Mouse (Mus musculus): ENCODE results near the gene Timm13. TPM values are rescaled to one million over a fixed set of nuclear protein-coding genes. Genes with fewer than 3 reads are reported as not detected.
A peak's percentile ranks its signal among the peaks of the same experiment; 100 is the strongest.

Timm13 gene
- polyA plus RNA-seq, 1 experiment from 2014 or later = 398 TPM

GRCm38 (mm10) chr10:80935241-80935640 lies 34.5 kb upstream of the Timm13 start:
- no peak for ATAC-seq
- no peak overlapping the region; the same call in 1 of the 2 replicates for H3K4me2 ChIP-seq (ENCODE audit: low read length)
- 22% methylated on average over 3 of the region's 3 CpGs for WGBS
- no peaks in the 10 kb centered on the region for H3K9me3 ChIP-seq (replicated peaks; ENCODE audit: control insufficient read depth, low read length)
- H3K27me3 ChIP-seq (replicated peaks; ENCODE audit: control insufficient read depth, insufficient read depth, low read length) = peaks cover 49% of the 10 kb centered on the region
- no peak for DNase-seq (ENCODE audit: low spot score)
- H3K27ac ChIP-seq (ENCODE audit: low read depth, low read length) = no peak overlapping the region
- H3K4me3 ChIP-seq (ENCODE audit: low read depth, low read length) = no peak overlapping the region
- no peak overlapping the region for H3K9ac ChIP-seq (ENCODE audit: low read length)
- peaks cover 54% of the 10 kb centered on the region for H3K4me1 ChIP-seq (ENCODE audit: control insufficient read depth, insufficient read depth, low read length)
- no peaks in the 10 kb centered on the region for H3K36me3 ChIP-seq (ENCODE audit: control insufficient read depth, insufficient read depth, low read length)

- peaks cover 60% of the 10 kb centered on the region for H3K4me1 ChIP-seq (ENCODE audit: control insufficient read depth, insufficient read depth, low read length)
- 36% methylated on average over 14 of the region's 14 CpGs for WGBS
- no peaks in the 10 kb centered on the region for H3K9me3 ChIP-seq (replicated peaks; ENCODE audit: control insufficient read depth, low read length)
- H3K27me3 ChIP-seq (replicated peaks; ENCODE audit: control insufficient read depth, insufficient read depth, low read length) = peaks cover 49% of the 10 kb centered on the region
- no peaks in the 10 kb centered on the region for H3K36me3 ChIP-seq (ENCODE audit: control insufficient read depth, insufficient read depth, low read length)
- no peak overlapping the region for H3K9ac ChIP-seq (ENCODE audit: low read length)
- H3K4me2 ChIP-seq (ENCODE audit: low read length) = no peak overlapping the region
- no peak overlapping the region for H3K27ac ChIP-seq (ENCODE audit: low read depth, low read length)
- H3K4me3 ChIP-seq (ENCODE audit: low read depth, low read length) = no peak overlapping the region
- ATAC-seq = no peak
- no peak for DNase-seq (ENCODE audit: low spot score)
Observed at GRCm38 (mm10) chr10:80934136-80934985, 33.6 kb upstream of the Timm13 start.

- 4% methylated on average over 21 of the region's 21 CpGs for WGBS
- peaks cover 58% of the 10 kb centered on the region for H3K4me1 ChIP-seq (ENCODE audit: control insufficient read depth, insufficient read depth, low read length)
- no peaks in the 10 kb centered on the region for H3K9me3 ChIP-seq (replicated peaks; ENCODE audit: control insufficient read depth, low read length)
- H3K4me2 ChIP-seq (ENCODE audit: low read length) = peak overlapping the region; percentile 43
- no peaks in the 10 kb centered on the region for H3K36me3 ChIP-seq (ENCODE audit: control insufficient read depth, insufficient read depth, low read length)
- H3K4me3 ChIP-seq (ENCODE audit: low read depth, low read length) = peak overlapping the region; percentile 13; the same call in 1 of the 2 replicates
- H3K27me3 ChIP-seq (replicated peaks; ENCODE audit: control insufficient read depth, insufficient read depth, low read length) = peaks cover 49% of the 10 kb centered on the region
- no peak for ATAC-seq
- H3K9ac ChIP-seq (ENCODE audit: low read length) = no peak overlapping the region
- peak; percentile 34 for DNase-seq (ENCODE audit: low spot score)
- no peak overlapping the region for H3K27ac ChIP-seq (ENCODE audit: low read depth, low read length)
Observed at GRCm38 (mm10) chr10:80933421-80933979, 32.7 kb upstream of the Timm13 start.

GRCm38 (mm10) chr10:80932700-80933420 lies 32.1 kb upstream of the Timm13 start:
- ATAC-seq (no peak), DNase-seq (ENCODE audit: low spot score) (no peak)
- Histone ChIP-seq H3K4me3 (ENCODE audit: low read depth, low read length) (peak overlapping the region; percentile 10; the same call in 1 of the 2 replicates), H3K27ac (ENCODE audit: low read depth, low read length) (no peak overlapping the region), H3K4me2 (ENCODE audit: low read length) (peak overlapping the region; percentile 84), H3K36me3 (ENCODE audit: control insufficient read depth, insufficient read depth, low read length) (no peaks in the 10 kb centered on the region), H3K9ac (ENCODE audit: low read length) (peak overlapping the region; percentile 49), H3K4me1 (ENCODE audit: control insufficient read depth, insufficient read depth, low read length) (peaks cover 56% of the 10 kb centered on the region), H3K9me3 (replicated peaks; ENCODE audit: control insufficient read depth, low read length) (no peaks in the 10 kb centered on the region), H3K27me3 (replicated peaks; ENCODE audit: control insufficient read depth, insufficient read depth, low read length) (peaks cover 49% of the 10 kb centered on the region)
- WGBS = 3% methylated on average over 17 of the region's 17 CpGs

GRCm38 (mm10) chr10:80932206-80932605 lies 31.4 kb upstream of the Timm13 start:
- peaks cover 54% of the 10 kb centered on the region for H3K4me1 ChIP-seq (ENCODE audit: control insufficient read depth, insufficient read depth, low read length)
- peak overlapping the region; percentile 49 for H3K9ac ChIP-seq (ENCODE audit: low read length)
- ATAC-seq = no peak
- H3K27ac ChIP-seq (ENCODE audit: low read depth, low read length) = no peak overlapping the region
- peak overlapping the region; percentile 10; the same call in 1 of the 2 replicates for H3K4me3 ChIP-seq (ENCODE audit: low read depth, low read length)
- H3K36me3 ChIP-seq (ENCODE audit: control insufficient read depth, insufficient read depth, low read length) = no peaks in the 10 kb centered on the region
- H3K9me3 ChIP-seq (replicated peaks; ENCODE audit: control insufficient read depth, low read length) = no peaks in the 10 kb centered on the region
- H3K4me2 ChIP-seq (ENCODE audit: low read length) = peak overlapping the region; percentile 84
- under 1% methylated on average over 20 of the region's 20 CpGs for WGBS
- H3K27me3 ChIP-seq (replicated peaks; ENCODE audit: control insufficient read depth, insufficient read depth, low read length) = peaks cover 49% of the 10 kb centered on the region
- DNase-seq (ENCODE audit: low spot score) = peak; percentile 66

- H3K27ac ChIP-seq (ENCODE audit: low read depth, low read length) = no peak overlapping the region
Observed at GRCm38 (mm10) chr10:80931695-80932094, 30.9 kb upstream of the Timm13 start.

GRCm38 (mm10) chr10:80931153-80931671 lies 30.4 kb upstream of the Timm13 start:
- ATAC-seq (no peak), DNase-seq (ENCODE audit: low spot score) (no peak)
- Histone ChIP-seq H3K27me3 (replicated peaks; ENCODE audit: control insufficient read depth, insufficient read depth, low read length) (peaks cover 46% of the 10 kb centered on the region), H3K4me3 (ENCODE audit: low read depth, low read length) (peak overlapping the region; percentile 37), H3K4me2 (ENCODE audit: low read length) (peak overlapping the region; percentile 84), H3K9ac (ENCODE audit: low read length) (peak overlapping the region; percentile 64; the same call in 1 of the 2 replicates), H3K36me3 (ENCODE audit: control insufficient read depth, insufficient read depth, low read length) (no peaks in the 10 kb centered on the region), H3K27ac (ENCODE audit: low read depth, low read length) (no peak overlapping the region), H3K4me1 (ENCODE audit: control insufficient read depth, insufficient read depth, low read length) (peaks cover 47% of the 10 kb centered on the region), H3K9me3 (replicated peaks; ENCODE audit: control insufficient read depth, low read length) (no peaks in the 10 kb centered on the region)
- 2% methylated on average over 13 of the region's 14 CpGs for WGBS

More at GRCm38 (mm10) chr10:80931695-80932094, 30.9 kb upstream of the Timm13 start:
- ATAC-seq = no peak
- Histone ChIP-seq H3K4me3 (ENCODE audit: low read depth, low read length) (0 out of 2 replicates have a peak overlapping the region, but pooled peaks have one; percentile 10), H3K27me3 (replicated peaks; ENCODE audit: control insufficient read depth, insufficient read depth, low read length) (peaks cover 49% of the 10 kb centered on the region), H3K4me2 (ENCODE audit: low read length) (peak overlapping the region; percentile 84), H3K36me3 (ENCODE audit: control insufficient read depth, insufficient read depth, low read length) (no peaks in the 10 kb centered on the region), H3K9me3 (replicated peaks; ENCODE audit: control insufficient read depth, low read length) (no peaks in the 10 kb centered on the region), H3K4me1 (ENCODE audit: control insufficient read depth, insufficient read depth, low read length) (peaks cover 52% of the 10 kb centered on the region), H3K9ac (ENCODE audit: low read length) (0 out of 2 replicates have a peak overlapping the region, but pooled peaks have one; percentile 1)
- no peak for DNase-seq (ENCODE audit: low spot score)
- 1% methylated on average over 26 of the region's 26 CpGs for WGBS

- under 1% methylated on average over 45 of the region's 45 CpGs for WGBS
- ATAC-seq (peak; percentile 8), DNase-seq (ENCODE audit: low spot score) (peak; percentile 45)
- Histone ChIP-seq H3K9ac (ENCODE audit: low read length) (peak overlapping the region; percentile 64), H3K4me3 (ENCODE audit: low read depth, low read length) (peak overlapping the region; percentile 37), H3K4me2 (ENCODE audit: low read length) (peak overlapping the region; percentile 84), H3K27ac (ENCODE audit: low read depth, low read length) (no peak overlapping the region), H3K36me3 (ENCODE audit: control insufficient read depth, insufficient read depth, low read length) (no peaks in the 10 kb centered on the region), H3K4me1 (ENCODE audit: control insufficient read depth, insufficient read depth, low read length) (peaks cover 41% of the 10 kb centered on the region), H3K9me3 (replicated peaks; ENCODE audit: control insufficient read depth, low read length) (no peaks in the 10 kb centered on the region), H3K27me3 (replicated peaks; ENCODE audit: control insufficient read depth, insufficient read depth, low read length) (peaks cover 45% of the 10 kb centered on the region)
Observed at GRCm38 (mm10) chr10:80930361-80931152, 29.8 kb upstream of the Timm13 start.
